Mouse (Mus musculus): ENCODE results near the gene Klri2.
A peak's percentile ranks its signal among the peaks of the same experiment; 100 is the strongest.
"Not testable (repeated sequence)": the region's sequence is repeated elsewhere in the genome, so short reads cannot be mapped to it uniquely, and the experiment has no call there.

Gene Klri2

DNA sequence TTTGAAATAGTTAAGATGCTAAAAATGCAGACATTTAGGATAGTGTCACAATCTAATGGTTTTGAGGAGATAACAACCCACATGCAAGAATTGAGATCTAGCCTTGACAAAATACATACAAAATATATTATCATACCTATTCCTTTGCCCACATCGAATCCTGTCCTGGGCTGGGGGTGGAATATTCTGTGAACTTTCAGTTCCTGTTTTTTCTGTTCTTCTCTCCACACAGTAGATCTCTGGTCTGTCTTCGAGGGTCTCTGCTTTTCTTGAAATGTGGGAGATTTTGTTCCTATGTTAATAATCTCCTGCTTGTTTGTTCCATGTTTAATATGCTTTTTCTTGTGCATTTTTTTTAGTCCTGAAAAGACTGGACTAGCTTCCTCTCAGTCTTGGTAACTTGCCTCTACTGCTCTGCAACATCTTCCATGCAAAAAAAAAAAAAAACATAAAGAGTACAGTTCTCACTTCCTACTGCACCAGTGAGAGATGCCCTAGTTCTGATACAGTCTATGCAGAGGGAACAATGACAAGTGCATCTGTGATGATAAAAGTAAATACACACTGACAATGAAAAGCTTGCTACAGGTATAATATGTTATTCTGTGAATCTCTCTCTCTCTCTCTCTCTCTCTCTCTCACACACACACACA, at the start of gene Klri2:
Gene Klri2, minus strand, starts transcription at position 416 of the 653 bp plus-strand sequence.
- DNase-seq: no peak

DNA sequence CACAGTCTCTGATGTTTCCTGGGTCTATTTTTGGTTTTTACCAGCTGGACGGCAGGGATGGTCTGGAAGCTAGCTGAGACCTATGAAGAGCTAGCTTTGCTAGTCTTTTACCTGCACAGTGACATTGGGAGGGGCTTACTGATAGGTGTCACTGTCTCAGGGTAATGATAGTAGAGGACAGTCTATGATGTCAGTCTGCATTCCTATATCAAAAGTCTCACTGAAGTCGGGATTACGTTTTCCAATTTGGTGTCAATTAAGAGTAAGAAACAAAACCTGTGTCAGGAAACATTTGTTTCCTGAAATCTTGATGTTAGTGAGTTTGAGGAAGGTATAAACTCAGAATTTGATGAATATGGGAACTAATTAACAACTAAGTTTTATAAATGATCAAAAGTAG, 43.9 kb upstream of the Klri2 start, which contains the start of gene Gm156:
Gene Gm156, minus strand, starts transcription at position 101 of the 400 bp plus-strand sequence.
- DNase-seq: not testable (repeated sequence)

DNA sequence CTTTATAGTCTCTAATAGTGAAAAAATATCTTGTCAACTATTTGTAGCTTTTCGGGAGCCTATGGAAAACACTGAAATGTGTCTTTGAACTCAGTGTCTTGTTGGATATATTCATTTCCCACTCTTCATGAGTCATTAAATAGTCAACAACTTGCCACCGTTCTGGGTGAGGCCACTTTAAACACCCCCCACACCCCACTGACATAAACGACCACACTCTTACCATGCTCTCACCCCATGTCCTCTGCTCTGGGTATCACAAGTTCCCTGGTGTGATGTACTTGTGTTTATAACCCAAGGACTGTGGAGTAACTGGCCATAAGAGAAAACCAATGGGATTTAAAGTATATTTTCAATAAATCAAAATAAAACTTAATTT, 7.4 kb upstream of the Klri2 start:
- no peak for DNase-seq

DNA sequence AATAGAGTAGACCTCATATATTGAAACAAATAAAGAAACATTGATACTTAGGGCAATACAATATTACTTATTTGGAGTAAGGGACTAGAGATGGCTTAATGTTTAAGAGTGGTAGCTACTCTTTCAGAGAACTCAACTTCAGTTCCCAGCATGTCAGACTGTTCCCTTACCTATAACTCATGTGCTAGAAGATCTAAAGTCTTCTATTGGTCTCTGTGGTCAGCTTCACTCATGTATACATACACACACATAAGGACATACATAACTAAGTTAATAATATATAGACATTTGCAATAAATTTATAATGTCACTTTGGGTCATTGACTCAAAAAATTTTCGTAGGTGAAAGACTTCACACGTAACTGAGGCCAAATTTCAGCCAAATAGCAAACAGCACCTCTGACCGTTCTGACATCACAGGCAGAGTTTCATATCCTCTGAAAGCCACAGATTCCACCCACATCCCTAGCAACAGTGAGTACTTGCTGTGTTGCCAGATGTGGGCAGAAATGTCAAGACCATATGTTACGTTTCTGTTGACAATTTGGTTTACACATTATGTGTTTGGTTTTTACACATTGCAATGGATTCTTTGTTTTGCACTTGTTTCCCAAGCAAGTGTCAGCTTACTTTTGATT, 6.9 kb upstream of the Klri2 start:
- DNase-seq: no peak

DNA sequence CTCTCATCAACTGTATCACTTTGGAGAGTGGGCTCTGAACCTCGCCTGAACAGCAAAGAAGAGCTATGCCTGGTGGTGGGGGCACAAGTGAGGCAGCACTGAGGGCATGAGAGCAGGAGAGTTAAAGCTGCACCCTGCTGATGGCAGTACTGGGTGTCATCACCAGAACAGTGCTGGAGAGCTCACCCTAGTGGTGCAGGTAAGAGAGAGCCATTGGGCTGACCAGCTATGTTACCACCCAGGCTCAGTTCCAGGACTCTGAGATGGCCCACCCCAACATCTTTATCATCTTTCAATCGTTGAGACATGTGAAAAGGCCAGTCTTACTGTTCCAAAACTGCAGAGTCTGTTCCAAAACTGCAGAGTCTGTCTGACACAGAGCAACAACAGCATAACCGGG, 5.9 kb upstream of the Klri2 start:
- DNase-seq: no peak

DNA sequence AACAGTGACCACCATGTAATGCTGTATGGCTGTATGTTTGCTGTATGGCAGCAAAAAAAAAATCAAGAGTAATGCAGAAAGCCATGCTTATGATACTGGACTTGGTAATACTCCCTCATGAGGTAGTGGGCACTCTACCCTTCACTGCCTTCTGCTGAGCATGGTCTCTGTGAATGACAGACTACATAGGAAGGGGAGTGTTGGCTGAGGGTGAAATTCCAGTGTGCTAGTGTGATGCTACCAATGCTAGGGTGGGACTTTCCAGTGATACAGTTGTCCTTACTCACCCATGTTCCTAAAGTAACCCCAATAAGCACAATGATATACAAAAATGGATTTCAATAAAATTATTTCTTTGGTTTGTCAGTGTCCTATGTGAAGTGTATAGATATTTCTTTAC, 3.9 kb downstream of the Klri2 start:
- no peak for DNase-seq

- DNase-seq: no peak
Observed at GRCm38 (mm10) chr6:129727237-129727636, 13.0 kb downstream of the Klri2 start.

DNA sequence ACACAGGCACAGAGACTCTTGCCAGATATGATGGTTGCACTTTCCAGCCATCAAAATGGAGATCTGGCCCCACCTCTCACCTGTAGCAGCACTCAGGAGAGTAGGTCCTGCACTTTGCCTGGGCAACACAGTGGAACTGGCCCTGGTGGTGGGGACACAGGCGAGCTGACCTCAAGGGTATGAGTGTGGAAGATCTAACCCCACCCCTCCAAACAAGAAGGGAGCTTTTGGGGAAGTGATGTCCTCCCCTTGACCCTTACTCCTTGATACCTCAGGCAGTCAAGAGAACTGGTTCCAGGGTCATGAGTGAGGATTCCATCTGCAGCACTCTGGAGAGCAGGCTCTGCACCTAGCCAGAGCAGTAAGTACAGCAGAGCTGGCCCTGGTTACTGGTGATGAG, 18.9 kb downstream of the Klri2 start:
- DNase-seq: no peak

DNA sequence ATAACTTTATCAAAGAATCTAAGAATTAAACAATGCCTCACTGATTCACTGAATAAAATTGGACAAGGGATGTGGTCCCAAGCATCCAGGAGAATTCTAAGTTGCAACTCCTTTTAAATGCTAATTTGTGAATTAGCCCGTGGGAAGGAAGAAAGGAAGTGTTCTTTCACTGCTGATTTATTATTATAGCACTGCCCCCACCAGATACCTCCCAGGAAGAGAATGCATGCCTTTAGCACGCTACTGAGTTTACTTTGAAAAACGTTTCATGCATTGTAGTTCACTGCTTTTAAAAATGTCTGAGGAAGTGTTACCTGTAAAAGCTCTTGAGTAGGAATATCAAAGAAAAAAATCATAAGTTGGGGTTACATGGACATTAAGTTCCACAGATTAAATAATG, 19.8 kb downstream of the Klri2 start:
- no peak for DNase-seq

- DNase-seq: no peak
Observed at GRCm38 (mm10) chr6:129717032-129717431, 23.3 kb downstream of the Klri2 start, which contains the start of gene Klri1. TSS of gene Klri1 (minus strand) at chr6:129717132.

- no peak for DNase-seq
Observed at GRCm38 (mm10) chr6:129713566-129713965, 26.7 kb downstream of the Klri2 start.

DNA sequence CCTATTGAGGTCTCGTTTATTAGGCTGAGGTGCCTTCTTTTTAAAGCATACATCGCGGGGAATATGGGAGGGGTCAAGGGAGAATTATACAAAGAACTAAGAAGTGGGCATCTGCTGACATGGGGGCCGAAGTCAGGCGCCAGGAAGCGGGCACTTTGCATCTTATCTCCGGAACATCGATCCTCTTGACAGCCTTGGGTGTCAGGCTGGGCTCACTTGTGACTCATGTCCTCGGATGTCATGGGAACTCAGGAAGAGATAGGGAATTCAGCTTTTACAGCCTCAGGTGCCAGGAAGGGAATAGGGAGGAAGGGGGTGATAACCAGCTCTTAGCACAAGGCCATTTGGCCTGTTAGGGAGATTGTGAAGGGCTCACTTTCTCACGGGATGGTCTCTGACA, 48.8 kb downstream of the Klri2 start:
- DNase-seq: not testable (repeated sequence)

- peak; percentile 8 for DNase-seq
Observed at GRCm38 (mm10) chr6:129680379-129680778, 59.9 kb downstream of the Klri2 start.

Measured in thymus, postnatal 4 days (tissue).